Mouse (Mus musculus) spleen, adult 2 months (tissue): ENCODE results near the gene Macrod2. TPM values are rescaled to one million over a fixed set of nuclear protein-coding genes. Genes with fewer than 3 reads are reported as not detected.

Experiments used
- DNase-seq, 2 experiments: peaks; one replicate each; pipeline versions ENCODE4 v3.0.0 to v3.0.0-alpha.2; 2012 to 2021; ENCODE audit warnings: low spot score in 2 of 2, low read depth in 1 of 2
- H3K27ac ChIP-seq: fragments of 200-500 bp; 2 replicates; pipeline ENCODE4 v1.5.1; 2012; ENCODE audit warnings: low read length, inconsistent platforms; ENCODE audit not compliant: insufficient read depth
- H3K27me3 ChIP-seq: fragments of 200-500 bp; 2 replicates; pipeline ENCODE4 v1.6.1; 2012; ENCODE audit warnings: mild to moderate bottlenecking, moderate library complexity, low read length, inconsistent platforms; ENCODE audit not compliant: control insufficient read depth, insufficient read depth
- H3K36me3 ChIP-seq: fragments of 200-500 bp; 2 replicates; pipeline ENCODE4 v1.6.1; 2012; ENCODE audit warnings: mild to moderate bottlenecking, low read length, inconsistent platforms; ENCODE audit not compliant: control insufficient read depth, insufficient read depth
- H3K4me1 ChIP-seq: fragments of 200-500 bp; 2 replicates; pipeline ENCODE4 v1.6.1; 2011; ENCODE audit warnings: inconsistent platforms; ENCODE audit not compliant: control insufficient read depth, insufficient read depth, insufficient read length
- H3K4me3 ChIP-seq: fragments of 200-500 bp; 2 replicates; pipeline ENCODE4 v1.5.1; 2011; ENCODE audit warnings: mild to moderate bottlenecking, inconsistent platforms; ENCODE audit not compliant: insufficient read depth, insufficient read length; ENCODE audit errors: extremely low read depth
- CTCF ChIP-seq: fragments of 200-500 bp; IDR thresholded peaks from 2 replicates; pipeline ENCODE4 v1.5.1; 2011; ENCODE audit warnings: mild to moderate bottlenecking, inconsistent platforms; ENCODE audit not compliant: insufficient read depth, insufficient read length, insufficient replicate concordance; ENCODE audit errors: extremely low read depth
- POLR2A ChIP-seq: fragments of 200-500 bp; IDR thresholded peaks from 2 replicates; pipeline ENCODE4 v1.6.1; 2011; ENCODE audit warnings: low read depth, low read length, inconsistent platforms
- WGBS: fragments of 180-500 bp; shearing (Covaris S2); methylation state at CpG from one replicate; pipeline ENCODE4 v1.1.7; 2018; 5-methylcytosine and 5-hydroxymethylcytosine counted together
- polyA plus RNA-seq: library from polyadenylated mRNA; depleted of rRNA; stranded (reverse); fragments of >200 nt; gene quantifications from 2 replicates; pipeline ENCODE4 v1.2.3, GENCODE M21; 2012

Gene Macrod2
- polyA plus RNA-seq, 1 experiment, result 2.2 TPM

GRCm38 (mm10) chr2:141155972-141156371, 760.9 kb downstream of the Macrod2 start:
- TF ChIP-seq POLR2A (no peak), CTCF (no peak)
- Histone ChIP-seq H3K4me1 (no peaks in the 10 kb centered on the region), H3K27ac (no peak overlapping the region), H3K36me3 (no peaks in the 10 kb centered on the region), H3K4me3 (no peak overlapping the region), H3K27me3 (no peaks in the 10 kb centered on the region)
- DNase-seq, result no peak
- WGBS, result 87% methylated on average over 4 of the region's 4 CpGs

- Histone ChIP-seq H3K4me3 (no peak overlapping the region), H3K27me3 (no peaks in the 10 kb centered on the region), H3K4me1 (no peaks in the 10 kb centered on the region), H3K27ac (no peak overlapping the region), H3K36me3 (no peaks in the 10 kb centered on the region)
- 87% methylated on average over 7 of the region's 7 CpGs for WGBS
- DNase-seq, result no peak
- TF ChIP-seq POLR2A, result no peak
- no peak for TF ChIP-seq CTCF
These were observed 762.0 kb downstream of the Macrod2 start for GRCm38 (mm10) chr2:141156979-141157593.

- Histone ChIP-seq H3K4me3 (no peak overlapping the region), H3K27me3 (no peaks in the 10 kb centered on the region), H3K4me1 (no peaks in the 10 kb centered on the region), H3K27ac (no peak overlapping the region), H3K36me3 (no peaks in the 10 kb centered on the region)
- TF ChIP-seq CTCF (no peak), POLR2A (no peak)
- 86% methylated on average over 7 of the region's 7 CpGs for WGBS
- DNase-seq, result no peak
These were observed 763.1 kb downstream of the Macrod2 start for GRCm38 (mm10) chr2:141158161-141158560.

GRCm38 (mm10) chr2:141163918-141164317, 768.8 kb downstream of the Macrod2 start:
- TF ChIP-seq POLR2A, result no peak
- TF ChIP-seq CTCF, result no peak
- no peak overlapping the region for H3K4me3 ChIP-seq
- 78% methylated on average over 4 of the region's 4 CpGs for WGBS
- no peak for DNase-seq
- H3K27me3 ChIP-seq, result no peaks in the 10 kb centered on the region
- no peaks in the 10 kb centered on the region for H3K4me1 ChIP-seq
- H3K27ac ChIP-seq, result no peak overlapping the region
- no peaks in the 10 kb centered on the region for H3K36me3 ChIP-seq

- TF ChIP-seq CTCF (no peak), POLR2A (no peak)
- no peak overlapping the region for H3K4me3 ChIP-seq
- no peaks in the 10 kb centered on the region for H3K27me3 ChIP-seq
- 62% methylated on average over 3 of the region's 3 CpGs for WGBS
- H3K36me3 ChIP-seq, result no peaks in the 10 kb centered on the region
- no peak for DNase-seq
- no peak overlapping the region for H3K27ac ChIP-seq
- no peaks in the 10 kb centered on the region for H3K4me1 ChIP-seq
These were observed 774.5 kb downstream of the Macrod2 start for GRCm38 (mm10) chr2:141169586-141169985.

- Histone ChIP-seq H3K27me3 (no peaks in the 10 kb centered on the region), H3K27ac (no peak overlapping the region), H3K36me3 (no peaks in the 10 kb centered on the region), H3K4me1 (no peaks in the 10 kb centered on the region), H3K4me3 (no peak overlapping the region)
- no peak for DNase-seq
- TF ChIP-seq CTCF (no peak), POLR2A (no peak)
- 83% methylated on average over 1 of the region's 1 CpGs for WGBS
These were observed 778.1 kb downstream of the Macrod2 start for GRCm38 (mm10) chr2:141173167-141173566.

GRCm38 (mm10) chr2:141173607-141174006, 778.5 kb downstream of the Macrod2 start:
- Histone ChIP-seq H3K4me3 (no peak overlapping the region), H3K36me3 (no peaks in the 10 kb centered on the region), H3K27me3 (no peaks in the 10 kb centered on the region), H3K27ac (no peak overlapping the region), H3K4me1 (no peaks in the 10 kb centered on the region)
- TF ChIP-seq POLR2A (no peak), CTCF (no peak)
- no peak for DNase-seq
- WGBS, result 82% methylated on average over 3 of the region's 3 CpGs
